Mouse (Mus musculus): ENCODE data around the gene Syna. TPM values are rescaled to one million over a fixed set of nuclear protein-coding genes. Genes with fewer than 3 reads are reported as not detected.

Syna gene
- polyA plus RNA-seq (2014; fragmentation: Nextera tagmentation; extraction: Ambion mirVana): not detected in 2 replicates

- no peak for TF ChIP-seq CTCF (IDR thresholded peaks at IDR 0.05; ENCODE audit: low read depth)
- ATAC-seq (ENCODE audit: insufficient read depth): no peak
- WGBS: 89% methylated on average over 7 of the region's 7 CpGs
- Histone ChIP-seq H3K9ac (no peak within 1 kb of the TSS), H3K4me3 (ENCODE audit: low read depth, low read length) (no peak within 1 kb of the TSS), H3K27me3 (ENCODE audit: insufficient read depth, low read length) (no peaks in the 10 kb centered on the region), H3K4me2 (no peak within 1 kb of the TSS), H3K36me3 (ENCODE audit: insufficient read depth) (no peaks in the 10 kb centered on the region), H3K9me3 (ENCODE audit: low read depth, low read length) (no peaks in the 10 kb centered on the region), H3K27ac (ENCODE audit: low read depth) (no peak within 1 kb of the TSS), H3K4me1 (ENCODE audit: insufficient read depth) (0 out of 2 replicates have a peak, but pooled peaks cover 3% of the 10 kb centered on the region)
- no peak for DNase-seq
Measured at GRCm38 (mm10) chr5:134560071-134560449, at the start of gene Syna. Gene Syna, minus strand, starts transcription at chr5:134560171.

GRCm38 (mm10) chr5:134607121-134607520 is 47.1 kb upstream of the Syna start:
- 41% methylated on average over 5 of the region's 5 CpGs for WGBS
- TF ChIP-seq CTCF (IDR thresholded peaks at IDR 0.05; ENCODE audit: low read depth): no peak
- Histone ChIP-seq H3K36me3 (ENCODE audit: insufficient read depth) (no peaks in the 10 kb centered on the region), H3K27ac (ENCODE audit: low read depth) (no peak overlapping the region), H3K9me3 (ENCODE audit: low read depth, low read length) (no peaks in the 10 kb centered on the region), H3K4me3 (ENCODE audit: low read depth, low read length) (no peak overlapping the region), H3K27me3 (ENCODE audit: insufficient read depth, low read length) (no peaks in the 10 kb centered on the region), H3K9ac (no peak overlapping the region), H3K4me1 (ENCODE audit: insufficient read depth) (no peaks in the 10 kb centered on the region), H3K4me2 (no peak overlapping the region)
- peak; percentile 66 for DNase-seq
- ATAC-seq (ENCODE audit: insufficient read depth): 0 out of 2 replicates have a peak, but pooled peaks have one; percentile 32

- H3K4me1 ChIP-seq (ENCODE audit: insufficient read depth): no peaks in the 10 kb centered on the region
- H3K36me3 ChIP-seq (ENCODE audit: insufficient read depth): no peaks in the 10 kb centered on the region
- no peak overlapping the region for H3K27ac ChIP-seq (ENCODE audit: low read depth)
- H3K9ac ChIP-seq: no peak overlapping the region
- DNase-seq: no peak
- no peaks in the 10 kb centered on the region for H3K27me3 ChIP-seq (ENCODE audit: insufficient read depth, low read length)
- H3K4me3 ChIP-seq (ENCODE audit: low read depth, low read length): no peak overlapping the region
- no peak overlapping the region for H3K4me2 ChIP-seq
- TF ChIP-seq CTCF (IDR thresholded peaks at IDR 0.05; ENCODE audit: low read depth): peak; percentile 9; the same call in 1 of the 2 replicates
- H3K9me3 ChIP-seq (ENCODE audit: low read depth, low read length): no peaks in the 10 kb centered on the region
- ATAC-seq (ENCODE audit: insufficient read depth): no peak
Measured at GRCm38 (mm10) chr5:134606314-134606713, 46.3 kb upstream of the Syna start.

GRCm38 (mm10) chr5:134604376-134604775 is 44.4 kb upstream of the Syna start:
- Histone ChIP-seq H3K4me3 (ENCODE audit: low read depth, low read length) (no peak overlapping the region), H3K36me3 (ENCODE audit: insufficient read depth) (0 out of 2 replicates have a peak, but pooled peaks cover 3% of the 10 kb centered on the region), H3K4me1 (ENCODE audit: insufficient read depth) (no peaks in the 10 kb centered on the region), H3K27ac (ENCODE audit: low read depth) (no peak overlapping the region), H3K9ac (no peak overlapping the region), H3K4me2 (no peak overlapping the region), H3K27me3 (ENCODE audit: insufficient read depth, low read length) (no peaks in the 10 kb centered on the region), H3K9me3 (ENCODE audit: low read depth, low read length) (no peaks in the 10 kb centered on the region)
- WGBS: 79% methylated on average over 11 of the region's 11 CpGs
- no peak for TF ChIP-seq CTCF (IDR thresholded peaks at IDR 0.05; ENCODE audit: low read depth)
- DNase-seq: no peak
- no peak for ATAC-seq (ENCODE audit: insufficient read depth)

GRCm38 (mm10) chr5:134597711-134598110 is 37.7 kb upstream of the Syna start:
- Histone ChIP-seq H3K9me3 (ENCODE audit: low read depth, low read length) (no peaks in the 10 kb centered on the region), H3K27ac (ENCODE audit: low read depth) (no peak overlapping the region), H3K4me3 (ENCODE audit: low read depth, low read length) (no peak overlapping the region), H3K4me2 (no peak overlapping the region), H3K27me3 (ENCODE audit: insufficient read depth, low read length) (no peaks in the 10 kb centered on the region), H3K9ac (no peak overlapping the region), H3K4me1 (ENCODE audit: insufficient read depth) (no peaks in the 10 kb centered on the region), H3K36me3 (ENCODE audit: insufficient read depth) (peaks cover 65% of the 10 kb centered on the region)
- DNase-seq (no peak), ATAC-seq (ENCODE audit: insufficient read depth) (no peak)
- TF ChIP-seq CTCF (IDR thresholded peaks at IDR 0.05; ENCODE audit: low read depth): no peak
- WGBS: 81% methylated on average over 10 of the region's 10 CpGs

GRCm38 (mm10) chr5:134593093-134593492 is 33.1 kb upstream of the Syna start:
- ATAC-seq (ENCODE audit: insufficient read depth): no peak
- 77% methylated on average over 9 of the region's 9 CpGs for WGBS

GRCm38 (mm10) chr5:134592026-134592581 is 32.1 kb upstream of the Syna start:
- TF ChIP-seq CTCF (IDR thresholded peaks at IDR 0.05; ENCODE audit: low read depth): no peak
- Histone ChIP-seq H3K4me2 (no peak overlapping the region), H3K27me3 (ENCODE audit: insufficient read depth, low read length) (no peaks in the 10 kb centered on the region), H3K4me3 (ENCODE audit: low read depth, low read length) (no peak overlapping the region), H3K9me3 (ENCODE audit: low read depth, low read length) (no peaks in the 10 kb centered on the region), H3K36me3 (ENCODE audit: insufficient read depth) (peaks cover 91% of the 10 kb centered on the region), H3K4me1 (ENCODE audit: insufficient read depth) (no peaks in the 10 kb centered on the region), H3K9ac (no peak overlapping the region), H3K27ac (ENCODE audit: low read depth) (no peak overlapping the region)
- DNase-seq (no peak), ATAC-seq (ENCODE audit: insufficient read depth) (no peak)
- WGBS: 86% methylated on average over 11 of the region's 11 CpGs

More at GRCm38 (mm10) chr5:134593093-134593492, 33.1 kb upstream of the Syna start:
- H3K4me1 ChIP-seq (ENCODE audit: insufficient read depth): no peaks in the 10 kb centered on the region
- H3K27ac ChIP-seq (ENCODE audit: low read depth): no peak overlapping the region
- no peak for TF ChIP-seq CTCF (IDR thresholded peaks at IDR 0.05; ENCODE audit: low read depth)
- peaks cover 95% of the 10 kb centered on the region for H3K36me3 ChIP-seq (ENCODE audit: insufficient read depth)
- no peak overlapping the region for H3K9ac ChIP-seq
- no peak overlapping the region for H3K4me2 ChIP-seq
- H3K4me3 ChIP-seq (ENCODE audit: low read depth, low read length): no peak overlapping the region
- H3K27me3 ChIP-seq (ENCODE audit: insufficient read depth, low read length): no peaks in the 10 kb centered on the region
- H3K9me3 ChIP-seq (ENCODE audit: low read depth, low read length): no peaks in the 10 kb centered on the region
- no peak for DNase-seq
